9 mouse cellular contexts compared by ENCODE assay signal in genomic region chr1:134854325-134854982, GRCm38 (mm10).
DNase-seq lines count a peak whose midpoint lies in the region; ATAC-seq lines count a peak whose summit lies in the region.
"Had no signal": no experiment of that assay in that cellular context is flagged by ENCODE, and none has a peak within 500 bp of the region (broad histone marks: within the 10 kb centered on the region; RNA-seq: fewer than 3 reads in every experiment).

No protein-coding gene starts in this region.

- H3K4me3 ChIP-seq in midbrain, embryonic 10.5 days, result no peak overlapping the region
- H3K4me3 ChIP-seq in midbrain, embryonic 13.5 days (replicated peaks), result no peak overlapping the region
- H3K4me3 ChIP-seq in embryonic facial prominence, embryonic 11.5 days (ENCODE audit: low read depth, low read length), result no peak overlapping the region
- H3K4me3 ChIP-seq: erythroblast, embryonic 14.5 days had no signal

- DNase-seq in midbrain, embryonic 10.5 days (ENCODE audit: low spot score), result peak; percentile 61
- peak; percentile 68 for DNase-seq in adrenal gland, postnatal 25 days
- DNase-seq in embryonic facial prominence, embryonic 11.5 days (ENCODE audit: low spot score), result peak; percentile 87
- DNase-seq in hindlimb bud, embryonic 11.5 days (ENCODE audit: extremely low spot score, low read depth, low spot score), result peak; percentile 63
- DNase-seq in left cerebral cortex, postnatal 36 days (ENCODE audit: low spot score in 2 of 2), result peak; percentile 67 to 69
- DNase-seq in thymus, postnatal 14 days, result peak; percentile 78

- no peaks in the 10 kb centered on the region for H3K9me3 ChIP-seq in midbrain, embryonic 10.5 days (replicated peaks)
- H3K9me3 ChIP-seq in midbrain, embryonic 13.5 days, result no peaks in the 10 kb centered on the region
- no peaks in the 10 kb centered on the region for H3K9me3 ChIP-seq in embryonic facial prominence, embryonic 11.5 days (replicated peaks; ENCODE audit: control insufficient read depth, low read length)

- peaks cover 3% of the 10 kb centered on the region; the same call in 1 of the 2 replicates for H3K36me3 ChIP-seq in midbrain, embryonic 10.5 days
- peaks cover 6% of the 10 kb centered on the region; the same call in 1 of the 2 replicates for H3K36me3 ChIP-seq in midbrain, embryonic 13.5 days
- no peaks in the 10 kb centered on the region for H3K36me3 ChIP-seq in embryonic facial prominence, embryonic 11.5 days (replicated peaks; ENCODE audit: control insufficient read depth, insufficient read depth, low read depth, low read length)

- WGBS in midbrain, embryonic 10.5 days, result 86% methylated on average over 1 of the region's 1 CpGs
- WGBS in midbrain, embryonic 13.5 days, result 84% methylated on average over 1 of the region's 1 CpGs
- WGBS in embryonic facial prominence, embryonic 11.5 days, result 81% methylated on average over 1 of the region's 1 CpGs

- 0 out of 2 replicates have a peak, but pooled peaks cover 3% of the 10 kb centered on the region for H3K4me1 ChIP-seq in midbrain, embryonic 10.5 days
- H3K4me1 ChIP-seq in midbrain, embryonic 13.5 days (replicated peaks), result peaks cover 6% of the 10 kb centered on the region
- no peaks in the 10 kb centered on the region for H3K4me1 ChIP-seq in embryonic facial prominence, embryonic 11.5 days (ENCODE audit: control insufficient read depth, insufficient read depth, low read length)

- no peak overlapping the region for H3K4me2 ChIP-seq in midbrain, embryonic 13.5 days (replicated peaks)
- H3K4me2 ChIP-seq in embryonic facial prominence, embryonic 11.5 days (ENCODE audit: low read depth, low read length), result no peak overlapping the region

- intact Hi-C loops in left cerebral cortex, postnatal 36 days (cut with DNase I), result loop anchor here (5.0 kb wide), 1 partner anchor 217 kb away; no protein-coding TSS in a partner anchor

- H3K9ac ChIP-seq in midbrain, embryonic 13.5 days (replicated peaks), result no peak overlapping the region
- H3K9ac ChIP-seq in embryonic facial prominence, embryonic 11.5 days (replicated peaks; ENCODE audit: low read length), result no peak overlapping the region

- no peak for ATAC-seq in midbrain, embryonic 13.5 days
- ATAC-seq in embryonic facial prominence, embryonic 11.5 days (replicated peaks; ENCODE audit: insufficient number of reproducible peaks, low FRiP score, low TSS enrichment, low read depth), result no peak
- ATAC-seq in neutrophil, adult 5-6 weeks (ENCODE audit: extremely low read depth, insufficient number of reproducible peaks, low FRiP score, poor library complexity, severe bottlenecking), result 0 out of 2 replicates have a peak, but pooled peaks have one; percentile 69

- no peak overlapping the region for H3K27ac ChIP-seq in midbrain, embryonic 10.5 days (replicated peaks)
- no peak overlapping the region for H3K27ac ChIP-seq in midbrain, embryonic 13.5 days
- H3K27ac ChIP-seq in embryonic facial prominence, embryonic 11.5 days (replicated peaks; ENCODE audit: low read depth, low read length), result no peak overlapping the region

- H3K27me3 ChIP-seq in midbrain, embryonic 10.5 days (ENCODE audit: low read depth, poor library complexity, severe bottlenecking), result peaks cover 26% of the 10 kb centered on the region
- 0 out of 2 replicates have a peak, but pooled peaks cover 3% of the 10 kb centered on the region for H3K27me3 ChIP-seq in midbrain, embryonic 13.5 days
- H3K27me3 ChIP-seq in embryonic facial prominence, embryonic 11.5 days (ENCODE audit: control insufficient read depth, insufficient read depth, low read length), result no peaks in the 10 kb centered on the region
